8 mouse cellular contexts compared by ENCODE assay signal in the genomic region with DNA sequence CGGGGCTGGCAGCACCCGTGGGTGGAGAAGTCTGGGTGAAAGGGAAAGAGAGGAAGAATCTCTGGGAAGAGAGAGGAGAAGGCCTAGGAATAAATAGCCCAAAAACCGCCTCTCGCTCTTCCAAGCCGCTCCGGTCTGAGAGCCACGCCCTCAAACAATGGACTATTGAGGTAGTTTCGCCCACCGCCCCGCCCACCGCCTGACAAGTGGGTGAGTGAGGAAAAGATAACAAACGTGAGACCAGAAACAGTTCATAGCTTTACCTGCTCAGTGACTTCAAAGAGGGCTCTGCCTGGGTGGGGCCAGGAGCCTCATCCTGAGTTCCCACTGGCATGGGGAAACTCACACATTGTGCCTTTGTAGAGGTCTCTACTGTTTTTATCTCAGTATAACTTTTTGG.
DNase-seq lines count a peak whose midpoint lies in the region; ATAC-seq and TF ChIP-seq lines count a peak whose summit lies in the region.

No protein-coding gene starts in this region.

- H3K4me2 ChIP-seq in heart, embryonic 16.5 days (ENCODE audit: low read depth, low read length): peak overlapping the region; percentile 51
- H3K4me2 ChIP-seq in hindbrain, postnatal 0 days (ENCODE audit: low read depth, low read length): peak overlapping the region; percentile 27; the same call in 1 of the 2 replicates
- H3K4me2 ChIP-seq in midbrain, embryonic 14.5 days (ENCODE audit: low read length): peak overlapping the region; percentile 27

- H3K27ac ChIP-seq in heart, embryonic 16.5 days (ENCODE audit: low read length): no peak overlapping the region
- H3K27ac ChIP-seq in hindbrain, postnatal 0 days: no peak overlapping the region
- peak overlapping the region; percentile 32; the same call in 1 of the 2 replicates for H3K27ac ChIP-seq in midbrain, embryonic 14.5 days (replicated peaks; ENCODE audit: low read depth, low read length)

- intact Hi-C loops in heart, postnatal 14 days (cut with DNase I): no loop called here

- H3K9me3 ChIP-seq in heart, embryonic 16.5 days (replicated peaks; ENCODE audit: control insufficient read depth, low read length): no peaks in the 10 kb centered on the region
- no peaks in the 10 kb centered on the region for H3K9me3 ChIP-seq in hindbrain, postnatal 0 days (ENCODE audit: low read length)
- no peaks in the 10 kb centered on the region for H3K9me3 ChIP-seq in midbrain, embryonic 14.5 days (ENCODE audit: control insufficient read depth, low read length)

- 0 out of 2 replicates have a peak, but pooled peaks cover 2% of the 10 kb centered on the region for H3K4me1 ChIP-seq in heart, embryonic 16.5 days (ENCODE audit: control insufficient read depth, insufficient read depth, low read length)
- H3K4me1 ChIP-seq in hindbrain, postnatal 0 days (ENCODE audit: insufficient read depth, low read length): 0 out of 2 replicates have a peak, but pooled peaks cover 6% of the 10 kb centered on the region
- H3K4me1 ChIP-seq in midbrain, embryonic 14.5 days (ENCODE audit: control insufficient read depth, insufficient read depth, low read length): peaks cover 36% of the 10 kb centered on the region

- no peaks in the 10 kb centered on the region for H3K27me3 ChIP-seq in heart, embryonic 16.5 days (ENCODE audit: control insufficient read depth, insufficient read depth, low read length)
- H3K27me3 ChIP-seq in hindbrain, postnatal 0 days (ENCODE audit: insufficient read depth, low read length): no peaks in the 10 kb centered on the region
- no peaks in the 10 kb centered on the region for H3K27me3 ChIP-seq in midbrain, embryonic 14.5 days (ENCODE audit: control insufficient read depth, insufficient read depth, low read length)

- peak overlapping the region; percentile 13 for H3K4me3 ChIP-seq in heart, embryonic 16.5 days (ENCODE audit: low read length)
- H3K4me3 ChIP-seq in hindbrain, postnatal 0 days (ENCODE audit: low read length): no peak overlapping the region
- no peak overlapping the region for H3K4me3 ChIP-seq in midbrain, embryonic 14.5 days (replicated peaks; ENCODE audit: low read depth, low read length)

- no peak for DNase-seq in heart, postnatal 14 days
- peak; percentile 38 for DNase-seq in WW6 (ENCODE audit: low read depth, low spot score)
- DNase-seq in hindbrain, postnatal 0 days (ENCODE audit: low spot score): no peak
- no peak for DNase-seq in midbrain, embryonic 14.5 days
- no peak for DNase-seq in right cerebral cortex, postnatal 14 days
- DNase-seq in cerebellum, postnatal 14 days: no peak
- no peak for DNase-seq in frontal cortex, adult 2 months (ENCODE audit: extremely low spot score in 1 of 2, low spot score in 1 of 2)

- H3K36me3 ChIP-seq in heart, embryonic 16.5 days (ENCODE audit: control insufficient read depth, insufficient read depth): no peaks in the 10 kb centered on the region
- no peaks in the 10 kb centered on the region for H3K36me3 ChIP-seq in hindbrain, postnatal 0 days (ENCODE audit: insufficient read depth, low read length)
- no peaks in the 10 kb centered on the region for H3K36me3 ChIP-seq in midbrain, embryonic 14.5 days (ENCODE audit: control insufficient read depth, insufficient read depth, low read length)

- 15% methylated on average over 12 of the region's 12 CpGs for WGBS in heart, embryonic 16.5 days
- WGBS in hindbrain, postnatal 0 days: 14% methylated on average over 12 of the region's 12 CpGs
- 10% methylated on average over 12 of the region's 12 CpGs for WGBS in midbrain, embryonic 14.5 days

- no peak for TF ChIP-seq CTCF in hindbrain, postnatal 0 days (IDR thresholded peaks at IDR 0.05; ENCODE audit: low read depth)

- ATAC-seq in heart, embryonic 16.5 days (replicated peaks; ENCODE audit: extremely low read depth, insufficient read depth, low FRiP score): no peak
- ATAC-seq in hindbrain, postnatal 0 days: peak; percentile 41
- ATAC-seq in midbrain, embryonic 14.5 days (ENCODE audit: low FRiP score, low TSS enrichment): no peak

- H3K9ac ChIP-seq in heart, embryonic 16.5 days (ENCODE audit: low read length): no peak overlapping the region
- H3K9ac ChIP-seq in hindbrain, postnatal 0 days (replicated peaks; ENCODE audit: low read length): 0 out of 2 replicates have a peak overlapping the region, but pooled peaks have one; percentile 17
- peak overlapping the region; percentile 12; the same call in 1 of the 2 replicates for H3K9ac ChIP-seq in midbrain, embryonic 14.5 days (replicated peaks; ENCODE audit: low read length)
